Mouse (Mus musculus) lung, postnatal 14 days (tissue): ENCODE data around the gene Snx21.
A peak's percentile ranks its signal among the peaks of the same experiment; 100 is the strongest.

Experiments
- DNase-seq: peaks from one replicate; pipeline ENCODE4 v3.0.0; 2021

Snx21 gene

GRCm38 (mm10) chr2:164785481-164786387 is at the start of gene Snx21:
TSS of gene Snx21 (plus strand) at chr2:164785823.
- DNase-seq: peak; percentile 91

DNA sequence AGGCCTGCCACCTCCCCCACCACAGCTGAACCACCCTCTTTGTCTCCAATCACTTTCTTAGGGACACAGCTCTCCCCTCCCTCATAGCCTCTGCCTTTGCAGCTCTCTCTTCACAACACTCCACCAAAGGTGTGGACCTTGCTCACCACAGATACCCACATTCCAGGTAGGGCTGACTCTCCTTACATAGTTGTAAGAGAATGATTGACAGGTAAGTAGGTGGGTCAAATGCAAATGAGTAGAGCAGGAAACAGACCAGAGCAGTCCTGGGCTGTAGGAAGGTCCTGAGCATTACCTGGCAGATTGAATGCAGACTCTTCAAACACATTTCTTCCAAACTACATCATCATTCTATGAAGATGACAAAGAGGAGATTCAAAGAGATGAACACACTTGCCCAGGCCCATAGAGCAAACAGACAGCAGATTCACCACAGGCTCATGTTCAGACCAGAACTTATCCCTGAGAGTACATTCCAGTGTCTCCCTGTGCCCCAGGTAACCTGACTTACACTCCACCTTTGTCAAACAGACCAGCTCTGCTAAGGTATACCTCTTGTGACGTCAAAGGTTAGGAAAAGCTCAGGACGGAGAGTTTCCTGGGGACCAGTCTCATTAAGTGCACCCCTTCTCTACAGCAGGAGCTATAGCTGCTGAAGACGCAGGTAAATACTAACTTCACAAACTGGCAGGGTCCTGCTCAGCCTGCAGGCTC is 48.1 kb upstream of the Snx21 start:
- no peak for DNase-seq

GRCm38 (mm10) chr2:164739876-164740275 is 45.7 kb upstream of the Snx21 start:
- no peak for DNase-seq

- DNase-seq: no peak
Observed at GRCm38 (mm10) chr2:164744987-164745386, 40.6 kb upstream of the Snx21 start.

- DNase-seq: peak; percentile 95
Observed at GRCm38 (mm10) chr2:164745843-164746479, 39.7 kb upstream of the Snx21 start, which contains the start of the genes Wfdc3 and Dnttip1. TSS of gene Wfdc3 (minus strand) at chr2:164745931. TSS of gene Dnttip1 (plus strand) at chr2:164745983.

DNA sequence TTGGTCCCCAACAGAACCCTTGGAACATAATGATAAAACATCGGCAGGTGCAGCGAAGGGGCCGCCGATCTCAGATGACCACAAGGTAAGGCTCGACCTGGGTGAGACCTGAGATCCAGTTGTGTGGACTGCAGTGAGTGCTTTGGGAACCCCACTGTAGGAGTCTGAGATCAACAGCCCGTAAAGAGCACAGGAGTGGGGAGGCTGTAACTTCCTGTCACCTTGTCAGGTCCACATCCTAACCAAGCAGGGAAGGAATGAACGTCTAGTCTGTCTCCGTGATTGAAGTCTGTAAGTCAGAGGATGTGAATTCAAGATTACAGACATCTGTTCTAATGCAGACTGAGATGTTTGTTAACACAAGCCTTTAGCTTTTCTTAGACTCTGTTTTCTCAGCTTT is 38.9 kb upstream of the Snx21 start:
- DNase-seq: no peak

GRCm38 (mm10) chr2:164748191-164748590 is 37.4 kb upstream of the Snx21 start:
- no peak for DNase-seq

- no peak for DNase-seq
Observed at GRCm38 (mm10) chr2:164748991-164749390, 36.6 kb upstream of the Snx21 start.

DNA sequence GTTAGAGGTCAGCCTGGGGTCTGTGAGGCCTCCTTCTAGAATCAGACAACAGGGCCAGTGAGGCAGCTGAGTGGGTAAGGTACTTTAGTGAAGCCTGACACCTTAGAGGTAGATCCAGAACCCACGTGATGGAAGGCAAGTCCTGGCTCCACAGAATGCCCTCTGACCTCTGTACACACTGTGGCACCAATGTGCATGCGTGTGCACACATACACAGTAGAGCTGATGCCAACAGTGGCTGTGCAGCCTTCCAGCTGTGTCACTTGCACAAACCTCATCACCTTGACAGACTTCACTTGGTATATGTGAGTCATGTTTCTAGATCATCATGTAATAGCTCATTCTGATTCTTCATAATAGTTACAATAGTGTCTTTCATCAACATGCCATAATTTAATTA is 33.2 kb upstream of the Snx21 start:
- DNase-seq: no peak

- DNase-seq: no peak
Observed at GRCm38 (mm10) chr2:164754105-164754504, 31.5 kb upstream of the Snx21 start.

- no peak for DNase-seq
Observed at GRCm38 (mm10) chr2:164754800-164755199, 30.8 kb upstream of the Snx21 start.

DNA sequence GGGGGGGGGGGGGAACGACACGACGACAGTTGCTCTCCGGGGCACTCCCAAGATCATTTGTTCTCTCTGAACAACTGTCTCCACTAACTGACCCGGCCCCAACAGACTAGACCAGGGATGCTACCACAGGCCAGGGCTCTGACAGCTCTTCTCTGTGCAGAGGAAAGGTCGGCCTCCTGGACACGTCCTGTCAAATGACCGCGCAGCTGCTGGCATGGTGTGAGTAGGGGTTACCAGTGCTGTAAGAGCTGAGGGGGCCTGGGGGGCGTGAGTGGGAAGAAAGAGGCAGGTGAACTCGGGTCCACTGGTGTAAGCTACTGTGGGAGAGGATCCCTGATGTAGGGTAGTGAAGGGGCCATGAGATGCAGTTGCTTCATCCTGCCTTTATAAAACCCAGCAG is 27.8 kb upstream of the Snx21 start:
- DNase-seq: no peak

GRCm38 (mm10) chr2:164758692-164759091 is 26.9 kb upstream of the Snx21 start:
- no peak for DNase-seq

DNA sequence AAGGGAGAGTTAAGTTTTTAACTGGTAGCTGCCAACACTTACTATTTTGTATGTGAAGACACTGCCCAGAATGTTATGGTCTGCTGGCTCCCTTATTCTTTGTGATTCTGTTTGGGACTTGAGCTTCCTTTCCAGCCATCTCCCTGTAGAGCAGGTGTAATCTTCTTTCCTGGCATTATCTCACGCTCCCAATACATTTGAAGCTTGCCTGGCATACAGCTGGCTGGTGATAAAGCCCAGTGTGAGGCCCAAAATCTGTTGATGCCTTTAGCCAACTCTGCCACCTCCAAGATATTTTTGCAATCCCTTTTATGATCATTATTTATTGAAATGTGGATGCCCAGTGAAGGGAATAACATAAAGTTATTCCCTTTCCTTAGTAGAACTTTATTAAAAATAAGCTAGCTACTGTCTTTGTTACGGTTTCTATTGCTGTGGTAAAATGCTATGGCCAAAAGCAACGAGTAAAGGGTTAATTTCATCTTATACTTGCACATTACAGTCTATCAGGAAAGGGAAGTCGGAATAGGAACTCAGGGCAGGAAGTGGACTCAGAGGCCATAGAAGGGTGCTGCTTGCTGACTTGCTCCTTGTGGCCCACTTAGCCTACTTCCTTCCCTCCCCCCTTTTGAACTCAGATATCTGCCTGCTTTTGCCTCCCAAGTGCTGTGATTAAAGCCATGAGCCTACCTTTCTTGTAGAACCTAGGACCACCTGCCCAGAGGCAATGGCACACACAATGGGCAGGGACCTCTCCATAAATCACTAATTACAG is 25.4 kb upstream of the Snx21 start:
- no peak for DNase-seq

GRCm38 (mm10) chr2:164761502-164761901 is 24.1 kb upstream of the Snx21 start:
- no peak for DNase-seq

GRCm38 (mm10) chr2:164761971-164762370 is 23.7 kb upstream of the Snx21 start:
- no peak for DNase-seq

- no peak for DNase-seq
Observed at GRCm38 (mm10) chr2:164762593-164762992, 23.0 kb upstream of the Snx21 start.

GRCm38 (mm10) chr2:164765841-164766240 is 19.8 kb upstream of the Snx21 start:
- no peak for DNase-seq

DNA sequence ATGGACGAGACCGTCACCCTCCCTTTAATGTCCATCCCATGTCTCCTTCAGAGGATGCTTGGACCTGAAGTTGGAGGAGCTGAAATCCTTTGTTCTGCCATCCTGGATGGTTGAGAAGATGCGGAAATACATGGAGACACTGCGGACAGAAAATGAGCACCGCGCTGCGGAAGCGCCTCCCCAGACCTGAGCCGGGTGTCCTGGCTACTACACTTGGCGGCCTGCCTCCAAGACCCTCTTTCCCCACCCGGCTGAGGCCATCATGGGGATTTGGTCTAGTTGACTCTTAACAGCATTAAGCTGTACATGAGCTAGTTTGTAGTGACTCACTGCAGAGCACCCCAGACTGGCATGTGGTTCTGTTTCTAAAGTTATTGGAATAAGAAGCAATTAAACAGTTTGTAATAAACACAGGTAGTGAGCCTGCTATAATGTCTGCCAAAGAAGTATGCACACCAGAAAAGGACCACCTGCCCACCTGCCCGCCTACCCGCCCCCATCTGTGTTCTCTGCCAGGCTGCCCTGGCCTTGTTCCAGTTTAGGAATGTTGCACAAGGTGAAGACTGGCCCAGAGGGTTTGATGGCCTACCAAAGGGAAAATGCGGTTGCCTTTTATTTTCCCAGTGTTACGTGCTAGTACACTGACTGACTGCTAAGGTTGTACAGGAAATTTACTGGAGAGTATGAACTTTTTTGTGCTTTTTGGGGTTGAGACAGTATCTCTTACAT is 17.6 kb upstream of the Snx21 start:
- DNase-seq: no peak

- DNase-seq: peak; percentile 98
Observed at GRCm38 (mm10) chr2:164769258-164770037, 16.2 kb upstream of the Snx21 start, which contains the start of gene Ube2c. TSS of gene Ube2c (plus strand) at chr2:164769898.

GRCm38 (mm10) chr2:164770279-164770678 is 15.3 kb upstream of the Snx21 start:
- no peak for DNase-seq
